Mouse (Mus musculus) neutrophil, adult 65 days (primary cell): ENCODE results near the gene Susd6. TPM values are rescaled to one million over a fixed set of nuclear protein-coding genes. Genes with fewer than 3 reads are reported as not detected.

Experiments
- total RNA-seq: library from RNA; stranded (reverse); gene quantifications from 2 replicates; pipeline ENCODE4 v1.2.4, GENCODE M21; 2023

Susd6 gene
- 104 and 127 TPM in 2 replicates for total RNA-seq

DNA sequence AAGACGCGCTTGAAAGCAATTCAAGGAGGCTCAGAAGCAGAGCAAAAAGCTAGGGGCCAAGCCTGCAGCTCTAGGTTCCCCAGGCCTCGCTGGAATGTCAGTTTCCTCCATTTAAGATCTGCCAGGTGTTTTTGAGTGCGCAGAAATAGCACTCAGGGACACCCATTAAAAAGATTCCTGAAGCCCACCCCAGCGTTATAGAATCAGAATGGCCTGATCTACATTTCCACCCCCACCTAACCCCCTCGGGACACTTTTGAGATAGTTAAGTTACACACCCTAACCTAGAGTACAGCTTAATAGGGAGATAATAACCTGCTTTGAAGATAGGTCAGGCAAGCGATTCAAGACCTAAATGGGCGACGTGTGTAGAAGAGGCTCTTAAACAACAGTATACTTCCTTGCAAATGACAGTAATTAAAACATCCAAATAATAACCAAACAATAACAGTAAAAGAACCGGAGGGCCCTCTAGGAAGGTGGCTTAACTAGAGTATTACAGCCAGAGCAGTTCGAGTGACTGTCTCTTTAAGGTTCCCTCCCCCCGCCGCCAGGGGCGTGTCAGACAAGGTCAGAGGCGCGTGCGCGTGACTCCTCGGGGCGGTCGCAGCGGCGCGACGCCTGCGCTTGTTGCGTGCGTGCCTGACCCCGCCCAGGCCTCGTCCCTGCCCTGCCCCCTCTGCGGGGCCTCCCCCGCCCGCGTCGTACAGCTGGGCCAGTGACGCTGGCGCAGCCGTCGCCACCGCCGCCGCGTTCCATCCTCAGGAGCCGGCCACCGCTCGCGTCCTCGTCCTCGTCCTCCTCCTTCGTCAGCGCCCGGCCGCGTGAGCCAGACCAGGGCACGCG is at the start of gene Susd6:
Gene Susd6, plus strand, starts transcription at position 662 of the 846 bp plus-strand sequence.

DNA sequence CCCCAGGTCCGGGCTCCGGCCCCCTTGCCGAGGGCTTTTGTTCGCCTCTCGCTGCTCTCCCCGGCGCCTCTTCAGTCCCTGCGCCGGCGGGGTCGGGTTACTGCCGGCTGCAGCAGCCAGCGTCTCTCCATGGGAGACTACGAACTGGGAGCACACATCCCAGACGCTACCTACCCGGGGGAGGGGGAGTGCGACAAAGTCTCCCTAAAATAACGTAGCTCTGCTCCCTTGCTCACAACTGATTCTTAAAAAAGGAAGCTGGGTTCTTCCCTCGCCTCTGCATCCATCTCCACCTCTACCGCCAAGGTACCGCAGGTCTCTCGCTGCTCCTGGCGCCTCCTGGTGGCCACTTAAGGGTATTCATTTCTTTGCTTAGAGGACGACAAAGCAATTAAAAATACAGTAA is 29.9 kb upstream of the Susd6 start, which contains the start of gene Ccdc177:
Gene Ccdc177, minus strand, starts transcription at position 292 of the 406 bp plus-strand sequence.

Other genes with a start within 250 kb of the Susd6 start
- gene Slc39a9, start 146.6 kb upstream of the Susd6 start, total RNA-seq: 19.2 and 25.7 TPM in 2 replicates
- 33.9 and 38.5 TPM in 2 replicates for gene Erh, start 146.2 kb upstream of the Susd6 start, total RNA-seq
- not detected in 2 replicates for gene Plekhd1, start 97.9 kb upstream of the Susd6 start, total RNA-seq
- gene Ccdc177, start 29.8 kb upstream of the Susd6 start, total RNA-seq: not detected in 2 replicates
- 956 and 1,158 TPM in 2 replicates for gene Srsf5, start 155.0 kb downstream of the Susd6 start, total RNA-seq
- not detected in 2 replicates for gene Slc10a1, start 178.2 kb downstream of the Susd6 start, total RNA-seq
- gene Smoc1, start 236.3 kb downstream of the Susd6 start, total RNA-seq: 0.16 TPM in 1 of 2 replicates, not detected in the other